Mouse (Mus musculus): ENCODE measurements around the gene Creb3l2.
"Not testable (repeated sequence)": the region's sequence is repeated elsewhere in the genome, so short reads cannot be mapped to it uniquely, and the experiment has no call there.

Creb3l2 gene

GRCm38 (mm10) chr6:37411696-37412095, 30.2 kb downstream of the Creb3l2 start:
- DNase-seq (ENCODE audit: low spot score in 2 of 2): no peak

GRCm38 (mm10) chr6:37409829-37410228, 32.1 kb downstream of the Creb3l2 start:
- no peak for DNase-seq (ENCODE audit: low spot score in 2 of 2)

GRCm38 (mm10) chr6:37407876-37408275, 34.1 kb downstream of the Creb3l2 start:
- DNase-seq (ENCODE audit: low spot score in 2 of 2): no peak

DNA sequence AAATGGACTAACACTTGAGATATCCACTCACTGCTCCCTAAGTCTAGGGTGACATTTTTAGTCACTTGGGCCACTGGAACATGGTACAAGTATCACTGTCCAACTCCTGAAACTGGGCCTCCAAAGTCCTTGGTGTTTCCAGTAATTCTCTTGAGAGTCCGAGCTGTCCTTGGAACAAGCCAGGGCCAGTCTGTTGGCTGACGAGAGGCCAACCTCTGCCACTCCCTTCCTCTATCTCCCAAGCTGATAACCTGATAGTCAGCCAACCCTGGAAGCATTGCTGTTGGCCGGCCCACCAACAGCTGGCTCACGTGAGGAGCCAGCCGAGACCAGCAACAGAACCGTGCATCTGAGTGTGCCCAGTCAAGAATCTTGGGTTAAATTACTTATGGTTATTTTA, 35.0 kb downstream of the Creb3l2 start:
- no peak for DNase-seq (ENCODE audit: low spot score in 2 of 2)

GRCm38 (mm10) chr6:37406018-37406417, 35.9 kb downstream of the Creb3l2 start:
- DNase-seq (ENCODE audit: low spot score in 2 of 2): no peak

DNA sequence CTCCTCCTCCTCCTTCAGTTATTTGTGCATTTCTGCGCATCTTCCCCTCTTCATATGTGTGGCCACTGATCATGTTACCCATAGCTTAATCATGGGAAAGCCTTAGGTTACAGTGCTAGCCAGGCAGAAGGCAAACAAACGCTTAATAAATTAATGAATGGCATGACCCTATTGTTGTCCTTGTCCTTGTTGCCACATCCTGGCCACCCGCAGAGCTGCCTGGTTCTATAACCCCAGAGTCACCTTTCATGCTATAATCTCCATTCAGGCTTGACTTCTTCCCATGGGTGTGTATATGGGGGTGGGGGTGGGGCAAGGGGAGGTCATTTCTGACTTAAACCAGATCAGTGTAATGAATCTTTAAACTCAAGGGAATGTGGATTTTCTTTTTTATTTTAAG, 37.6 kb downstream of the Creb3l2 start:
- no peak for DNase-seq (ENCODE audit: low spot score in 2 of 2)

GRCm38 (mm10) chr6:37401928-37402327, 40.0 kb downstream of the Creb3l2 start:
- no peak for DNase-seq (ENCODE audit: low spot score in 2 of 2)

- DNase-seq (ENCODE audit: low spot score in 2 of 2): no peak
Measured at GRCm38 (mm10) chr6:37400866-37401525, 41.0 kb downstream of the Creb3l2 start.

GRCm38 (mm10) chr6:37400167-37400566, 41.8 kb downstream of the Creb3l2 start:
- no peak for DNase-seq (ENCODE audit: low spot score in 2 of 2)

DNA sequence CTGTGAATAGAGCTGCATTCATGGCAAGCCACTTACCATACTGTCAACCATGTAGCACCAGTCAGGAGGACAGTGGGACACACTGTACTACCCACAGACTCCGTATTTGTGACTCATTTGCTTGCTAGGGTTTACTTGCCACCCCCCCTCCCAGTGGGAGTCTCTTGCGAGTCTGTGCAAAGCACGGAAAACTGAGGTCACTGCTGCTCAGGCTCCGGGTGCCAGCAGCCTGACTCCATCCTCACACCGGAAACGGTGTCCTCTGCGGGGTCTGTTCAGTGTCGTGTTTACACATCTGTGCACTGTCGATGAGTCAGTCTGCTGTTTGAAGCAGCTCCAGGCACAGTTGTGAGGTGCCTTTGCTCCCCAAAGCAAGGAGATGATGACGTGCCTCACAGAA, 43.0 kb downstream of the Creb3l2 start:
- no peak for DNase-seq (ENCODE audit: low spot score in 2 of 2)

GRCm38 (mm10) chr6:37397973-37398372, 44.0 kb downstream of the Creb3l2 start:
- DNase-seq (ENCODE audit: low spot score in 2 of 2): no peak

DNA sequence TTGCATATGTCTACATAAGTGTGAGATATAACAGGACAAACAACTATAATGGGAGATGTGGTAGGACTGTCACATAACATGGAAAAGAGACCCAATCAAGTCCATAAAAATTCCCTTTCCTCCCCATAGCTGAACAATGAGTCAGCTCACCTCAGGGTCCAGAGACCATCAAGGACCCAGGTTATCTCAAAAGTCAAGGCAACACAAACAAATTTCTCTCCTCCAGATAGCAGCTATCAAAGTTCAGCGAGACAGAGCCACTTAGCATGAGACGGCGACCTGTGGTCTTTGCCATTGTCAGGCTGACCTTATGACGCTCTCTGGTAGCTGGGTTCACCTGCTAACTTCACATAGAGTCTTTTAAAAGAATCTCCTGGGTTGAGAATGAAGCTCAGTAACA, 44.7 kb downstream of the Creb3l2 start:
- no peak for DNase-seq (ENCODE audit: low spot score in 2 of 2)

DNA sequence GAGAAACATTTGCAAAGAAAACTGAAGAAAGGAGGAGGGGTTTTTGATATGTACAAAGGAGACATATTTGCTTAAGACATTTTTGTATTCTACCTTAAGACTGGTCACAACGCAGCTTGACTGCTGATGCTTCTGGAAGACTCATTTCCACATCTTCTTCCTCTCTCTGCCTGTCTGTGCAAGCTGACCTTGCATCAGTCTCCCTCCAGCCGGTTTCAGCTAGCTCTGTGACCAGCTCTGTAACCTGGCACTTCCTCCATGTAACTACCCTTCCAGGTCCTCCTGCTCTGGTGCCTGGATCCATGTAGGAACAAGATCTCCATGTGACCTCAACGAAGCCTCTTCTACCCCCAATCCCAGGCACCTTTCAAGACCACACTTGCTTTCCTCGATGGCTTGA, 45.8 kb downstream of the Creb3l2 start:
- DNase-seq (ENCODE audit: low spot score in 2 of 2): no peak

DNA sequence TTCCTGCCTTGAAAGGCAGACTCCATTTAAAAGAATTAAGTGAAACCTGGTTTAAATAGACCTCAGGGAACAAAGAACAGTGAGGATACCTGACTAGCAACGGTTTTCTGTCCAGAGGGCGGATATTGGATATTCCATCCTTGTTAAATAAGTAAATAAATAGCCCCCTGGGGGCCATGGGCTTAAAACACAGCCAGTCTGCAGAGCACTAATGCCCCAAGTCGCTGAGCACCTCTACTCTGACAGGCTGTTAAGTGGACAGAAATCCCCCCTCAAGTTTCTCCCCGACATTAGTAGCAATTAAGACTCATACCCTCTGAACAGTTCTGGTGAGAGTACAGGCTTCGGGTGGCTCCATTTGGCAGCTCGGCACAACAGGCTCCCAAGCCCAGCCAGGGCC, 48.7 kb downstream of the Creb3l2 start:
- no peak for DNase-seq (ENCODE audit: low spot score in 2 of 2)

- no peak for DNase-seq (ENCODE audit: low spot score in 2 of 2)
Measured at GRCm38 (mm10) chr6:37392262-37392661, 49.7 kb downstream of the Creb3l2 start.

- DNase-seq (ENCODE audit: low spot score in 2 of 2): no peak
Measured at GRCm38 (mm10) chr6:37391313-37391712, 50.6 kb downstream of the Creb3l2 start.

DNA sequence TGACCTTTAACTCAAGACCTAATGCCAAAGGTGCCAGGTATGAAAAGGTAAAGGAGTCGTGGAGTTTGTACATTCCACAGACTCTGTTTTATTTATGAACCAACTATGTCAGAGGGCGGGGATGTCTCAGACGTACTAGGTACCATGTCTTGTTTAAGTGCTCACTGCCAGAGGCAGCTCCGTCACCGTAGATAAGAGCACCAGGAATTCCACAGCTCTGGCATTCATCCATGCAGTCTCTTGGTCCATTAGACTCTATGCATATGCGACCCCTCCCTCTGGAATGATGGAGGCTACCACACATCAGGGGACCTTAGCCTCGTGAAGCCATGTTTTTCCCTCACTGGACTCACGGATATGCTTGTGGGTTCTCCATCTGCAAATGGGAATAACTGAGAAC, 53.0 kb downstream of the Creb3l2 start:
- DNase-seq (ENCODE audit: low spot score in 2 of 2): no peak

DNA sequence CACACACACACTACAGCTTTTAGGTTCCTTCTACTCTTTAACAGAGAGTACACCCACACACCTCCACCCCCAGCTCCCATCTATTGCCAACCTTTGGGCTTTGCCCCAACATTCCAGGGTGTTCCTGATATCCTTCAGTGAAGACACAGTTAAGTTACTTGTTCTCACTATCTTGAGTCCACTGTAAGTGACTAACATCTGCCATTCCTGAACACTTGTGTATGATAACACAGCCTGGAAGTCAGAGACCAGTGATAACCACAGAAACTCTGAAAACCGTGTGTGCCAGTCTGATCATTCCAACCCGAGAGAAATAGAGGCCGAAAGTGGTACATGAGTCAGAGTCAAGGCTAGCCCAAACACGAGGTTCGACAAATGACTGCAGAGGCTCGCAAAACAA, 53.4 kb downstream of the Creb3l2 start:
- no peak for DNase-seq (ENCODE audit: low spot score in 2 of 2)

- no peak for DNase-seq (ENCODE audit: low spot score in 2 of 2)
Measured at GRCm38 (mm10) chr6:37387281-37387680, 54.7 kb downstream of the Creb3l2 start.

- DNase-seq (ENCODE audit: low spot score in 2 of 2): no peak
Measured at GRCm38 (mm10) chr6:37385602-37386285, 56.2 kb downstream of the Creb3l2 start.

- no peak for DNase-seq (ENCODE audit: low spot score in 2 of 2)
Measured at GRCm38 (mm10) chr6:37382761-37383160, 59.2 kb downstream of the Creb3l2 start.

DNA sequence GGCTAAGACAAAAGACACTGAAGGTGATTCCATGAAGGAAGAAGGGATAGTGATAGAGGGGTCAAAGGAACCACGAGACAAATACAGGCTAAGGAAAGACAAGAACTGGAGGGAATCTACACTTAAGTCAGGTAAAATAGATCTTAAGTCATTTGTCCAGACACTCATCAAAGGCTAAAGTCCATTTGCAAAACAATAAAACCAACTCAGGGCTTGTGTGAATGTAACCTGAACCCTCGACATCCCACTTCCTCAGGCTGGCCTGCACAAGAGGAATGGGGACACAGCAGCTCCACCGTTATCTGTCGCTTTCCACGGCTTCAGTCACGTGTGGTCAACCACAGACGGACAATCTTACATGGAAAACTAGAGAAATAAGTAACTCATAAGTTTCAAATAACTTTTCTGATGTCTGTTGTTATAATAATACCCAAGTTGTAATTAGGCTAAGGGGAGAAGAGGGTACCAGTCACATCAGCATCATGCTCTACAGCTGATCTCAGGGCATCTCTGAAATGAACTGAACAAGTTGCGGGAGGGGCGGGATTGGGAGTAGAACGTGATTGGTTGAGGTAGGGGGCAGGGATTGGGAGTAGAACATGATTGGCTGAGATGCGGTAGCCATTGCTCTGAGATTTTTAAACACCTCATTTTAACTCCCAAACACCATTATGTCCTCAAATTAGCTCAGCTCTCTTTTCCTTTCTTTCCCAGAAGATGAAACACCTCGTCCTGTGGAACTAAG, 63.9 kb downstream of the Creb3l2 start:
- DNase-seq (ENCODE audit: low spot score in 2 of 2): no peak

DNA sequence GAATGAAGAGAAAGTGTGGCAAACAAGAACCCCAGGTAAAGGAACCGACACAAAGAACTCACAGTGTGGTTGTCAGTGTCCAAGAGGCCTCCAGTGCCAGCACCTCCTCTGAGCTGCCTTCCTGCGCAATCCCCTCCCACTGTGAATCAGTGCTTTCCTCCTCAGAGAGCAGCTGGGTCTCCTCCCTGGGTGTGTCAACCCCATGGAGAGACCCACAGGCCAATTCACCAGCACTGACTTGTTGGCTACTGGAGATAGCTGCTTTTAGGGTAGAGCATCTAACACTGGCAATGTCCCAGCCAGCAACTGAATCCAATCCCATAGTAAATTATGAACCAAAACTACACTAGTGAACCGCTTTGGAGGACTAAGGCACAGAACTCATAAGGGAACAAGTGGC, 64.6 kb downstream of the Creb3l2 start:
- DNase-seq (ENCODE audit: low spot score in 2 of 2): not testable (repeated sequence)
